Mouse (Mus musculus) retina, postnatal 1 day (tissue): ENCODE data around the gene Trip6.

Experiments
- DNase-seq: peaks from one replicate; pipeline ENCODE4 v3.0.0-alpha.2; 2012

Trip6 gene

DNA sequence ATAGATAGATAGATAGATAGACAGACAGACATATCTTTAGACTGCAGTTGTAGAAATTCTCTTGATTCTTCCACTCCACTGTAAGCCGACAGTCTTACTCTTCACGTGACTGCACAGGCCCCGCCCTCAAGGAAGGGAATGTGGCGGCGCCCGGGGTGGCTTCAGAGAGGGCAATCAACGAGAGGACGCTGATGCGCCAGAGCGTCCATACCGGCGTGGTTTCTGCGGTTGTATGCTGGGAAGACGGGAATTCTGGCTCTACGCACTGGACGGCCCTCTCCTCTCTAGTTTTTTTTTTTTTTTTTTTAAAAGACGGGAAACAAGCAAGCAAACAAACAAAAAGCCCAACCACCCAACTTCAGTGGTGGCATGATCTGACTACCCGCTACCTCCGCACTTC lies 24.1 kb upstream of the Trip6 start:
- DNase-seq = peak; percentile 95

DNA sequence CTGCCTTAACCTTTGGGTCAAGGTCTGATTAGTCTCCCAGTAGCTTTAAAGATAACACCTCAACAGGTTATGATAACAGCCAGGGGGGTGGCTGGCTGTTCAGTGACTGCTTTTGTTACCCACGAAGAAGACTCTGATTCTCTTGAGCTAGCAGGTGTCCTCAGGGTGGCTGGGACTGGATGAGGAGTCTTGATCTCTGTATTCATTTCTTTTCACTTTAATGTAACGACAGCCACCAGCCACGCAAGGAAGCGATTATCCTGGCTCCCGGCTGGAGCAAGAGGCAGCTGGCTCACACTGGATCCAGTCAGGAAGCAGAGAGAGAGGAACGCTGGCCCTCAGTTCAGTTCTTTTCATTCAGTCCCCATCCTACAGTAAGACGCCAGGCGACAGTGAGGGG lies 23.0 kb upstream of the Trip6 start:
- no peak for DNase-seq

DNA sequence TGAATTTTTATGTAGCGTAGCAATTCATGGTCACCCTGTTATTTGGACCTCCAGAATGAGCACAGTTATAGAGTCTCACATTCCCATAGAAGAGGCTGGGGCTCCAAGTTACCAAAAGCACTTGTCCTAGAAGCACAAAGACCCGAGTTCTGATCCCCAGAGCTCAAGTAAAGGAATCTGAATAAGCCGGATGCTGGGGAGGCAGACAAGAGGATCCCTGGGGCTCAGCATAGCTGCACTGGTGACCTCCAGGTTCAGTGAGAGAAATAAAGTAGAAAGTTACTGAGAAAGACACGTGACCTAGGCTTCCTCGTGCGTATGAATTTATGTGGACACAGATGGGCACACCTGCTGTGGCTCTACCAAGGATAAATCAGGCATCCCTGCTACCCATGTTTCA lies 20.9 kb upstream of the Trip6 start:
- DNase-seq = no peak

DNA sequence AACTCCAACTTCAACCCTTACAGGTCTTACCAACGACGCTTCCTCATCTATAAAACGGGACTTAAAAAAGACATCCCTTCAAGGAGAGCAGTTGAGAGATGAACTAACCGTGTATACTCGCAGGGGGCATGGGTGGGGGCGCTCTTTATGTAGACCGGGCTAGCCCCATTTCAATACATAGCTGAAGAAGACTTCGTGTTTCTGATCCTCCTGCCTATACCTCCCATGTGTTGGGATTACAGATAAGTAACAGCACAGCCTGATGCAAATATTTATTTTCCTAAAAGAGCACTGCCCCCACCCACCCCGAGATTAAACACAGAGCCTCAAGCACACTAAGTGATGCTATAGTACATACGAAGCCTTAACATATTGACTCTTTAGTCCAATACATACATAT lies 20.1 kb upstream of the Trip6 start:
- no peak for DNase-seq

DNA sequence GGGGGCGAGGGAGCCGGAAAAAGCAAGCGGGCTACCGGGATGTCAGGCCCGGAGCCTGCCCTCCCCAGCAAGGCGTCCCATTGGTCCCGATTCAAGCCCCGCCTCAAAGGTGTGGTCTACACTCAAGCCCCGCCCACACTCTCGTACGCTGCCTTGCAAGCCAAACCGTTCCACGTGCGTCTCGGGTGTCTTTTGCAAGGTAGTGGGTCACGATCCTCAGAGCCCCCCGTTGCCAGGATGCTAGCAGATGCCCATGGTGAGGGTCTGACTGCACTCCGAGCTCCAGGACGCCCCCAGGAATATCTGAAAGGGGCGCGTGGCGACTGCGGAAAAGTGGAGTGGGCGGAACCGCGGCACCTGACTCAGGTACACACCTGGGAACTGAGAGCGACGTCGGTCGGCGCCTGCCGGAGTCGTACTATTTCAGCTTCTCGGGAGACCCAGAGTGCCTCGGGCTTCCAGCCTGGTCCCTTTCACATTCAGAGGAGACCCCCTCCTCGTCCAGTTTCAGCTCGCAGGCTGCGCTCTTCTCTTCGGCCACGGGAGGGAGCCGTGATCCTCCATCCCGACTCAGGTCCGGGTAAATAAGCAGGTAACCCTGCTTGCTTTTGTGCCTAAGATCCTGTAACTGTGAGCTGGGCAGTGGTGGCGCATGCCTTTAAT lies 19.4 kb upstream of the Trip6 start, which contains the start of gene Slc12a9:
TSS of gene Slc12a9 (minus strand) at position 86 of the 663 bp plus-strand sequence.
- DNase-seq = peak; percentile 96

DNA sequence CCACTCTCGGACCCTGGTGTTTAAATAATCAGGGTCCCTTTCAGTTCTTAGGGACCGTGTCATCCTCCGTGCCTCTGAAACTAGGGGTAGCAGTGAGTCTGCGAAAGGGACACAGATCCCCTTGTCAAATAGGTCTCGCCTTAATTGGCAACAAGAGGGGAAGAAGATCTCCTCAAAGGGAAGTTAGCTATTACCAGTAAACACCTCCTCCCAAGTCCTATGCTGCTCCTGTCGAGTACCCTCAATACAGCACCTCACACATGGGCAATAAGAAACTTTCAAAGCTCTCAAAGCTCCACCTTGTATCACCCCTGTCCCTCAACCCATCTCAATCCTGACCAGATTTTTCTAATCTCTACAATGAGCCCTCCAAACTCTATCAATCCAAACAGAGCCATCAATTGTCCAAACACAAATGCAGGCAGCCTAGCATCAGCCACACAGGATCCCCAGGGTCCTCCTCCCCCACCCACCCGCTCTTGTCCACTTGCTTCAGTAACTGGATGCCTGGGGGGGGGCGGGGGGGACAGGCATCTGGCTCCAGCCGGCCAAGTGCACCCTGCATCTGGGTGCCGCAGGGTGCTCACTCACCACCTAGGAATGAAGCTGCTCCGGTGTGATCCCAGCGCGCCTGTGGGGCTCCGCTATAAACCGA lies 18.8 kb upstream of the Trip6 start:
- DNase-seq = no peak

DNA sequence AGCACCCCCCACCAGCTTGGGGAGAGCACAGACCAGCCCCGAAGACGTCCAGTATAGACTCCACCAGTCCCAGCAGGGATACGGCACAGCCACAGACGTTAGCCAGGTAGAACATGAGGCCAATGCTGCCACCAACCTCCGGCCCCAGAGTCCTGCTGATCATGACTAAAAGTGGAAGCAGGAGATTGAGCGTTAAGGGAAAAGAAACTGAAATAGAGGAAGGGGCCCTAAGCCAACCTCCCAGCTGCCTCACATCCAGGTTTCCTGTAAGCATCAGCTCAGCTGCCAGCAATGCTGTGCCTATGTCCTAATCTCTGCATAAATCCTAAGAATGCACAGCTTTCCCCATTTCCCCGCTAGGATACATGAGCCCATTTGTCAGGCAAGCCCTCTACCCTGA lies 16.7 kb upstream of the Trip6 start:
- DNase-seq = no peak

DNA sequence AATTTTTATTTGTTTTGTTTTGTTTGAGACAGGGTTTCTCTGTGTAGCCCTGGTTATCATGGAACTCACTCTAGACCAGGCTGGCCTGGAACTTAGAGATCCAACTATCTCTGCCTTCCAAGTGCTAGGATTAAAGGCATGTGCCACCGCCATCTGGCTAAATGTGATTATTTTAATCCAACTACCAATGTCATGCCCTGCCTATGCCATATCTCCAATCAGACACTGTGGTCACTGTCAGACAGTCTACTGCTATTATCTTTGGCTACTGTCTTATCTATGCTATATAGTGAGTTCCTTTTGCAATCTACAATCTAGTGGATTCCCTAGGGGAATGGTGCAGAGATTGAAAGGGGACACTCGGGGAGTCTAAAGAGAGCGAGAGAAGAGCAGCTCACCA lies 6.8 kb upstream of the Trip6 start:
- DNase-seq = no peak

DNA sequence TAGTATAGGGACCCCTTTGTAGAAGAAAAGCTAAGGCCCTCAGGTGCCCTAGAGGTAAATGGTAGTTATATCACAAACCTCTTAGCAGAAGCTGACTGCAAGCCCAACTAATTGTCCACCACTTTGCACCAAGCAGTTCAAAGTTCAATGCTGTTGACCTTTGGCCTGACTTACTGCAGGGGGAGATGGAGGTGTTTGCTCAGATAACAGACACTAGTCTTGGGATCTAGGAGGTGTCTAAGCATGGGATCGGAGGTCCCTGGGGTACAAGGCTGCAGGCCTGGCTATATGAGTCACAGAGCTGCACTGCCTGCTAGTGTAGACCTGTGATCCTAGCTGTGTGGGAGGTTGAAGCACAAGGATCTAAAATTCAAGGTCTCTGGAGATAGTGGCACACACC lies 4.4 kb upstream of the Trip6 start:
- no peak for DNase-seq

DNA sequence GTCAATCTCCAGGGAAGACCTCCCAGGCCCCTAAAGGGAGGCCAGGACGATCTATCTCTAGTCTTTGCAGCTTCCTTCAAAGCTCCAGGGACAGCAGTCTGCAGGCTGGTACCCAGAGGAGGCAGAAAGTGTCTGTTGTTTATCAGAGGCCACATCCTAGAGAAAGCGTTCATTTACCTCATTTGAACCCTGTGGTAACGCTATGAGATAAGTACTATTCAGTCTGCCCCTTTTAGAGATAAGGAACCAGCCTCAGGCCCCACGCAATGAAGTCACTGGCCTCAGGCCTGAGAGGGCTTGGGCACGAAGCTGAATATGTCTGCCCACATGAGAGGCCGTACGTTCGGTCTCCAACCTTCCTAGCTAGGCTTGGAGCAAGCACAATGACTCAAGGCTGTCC lies 3.2 kb upstream of the Trip6 start:
- DNase-seq = no peak

DNA sequence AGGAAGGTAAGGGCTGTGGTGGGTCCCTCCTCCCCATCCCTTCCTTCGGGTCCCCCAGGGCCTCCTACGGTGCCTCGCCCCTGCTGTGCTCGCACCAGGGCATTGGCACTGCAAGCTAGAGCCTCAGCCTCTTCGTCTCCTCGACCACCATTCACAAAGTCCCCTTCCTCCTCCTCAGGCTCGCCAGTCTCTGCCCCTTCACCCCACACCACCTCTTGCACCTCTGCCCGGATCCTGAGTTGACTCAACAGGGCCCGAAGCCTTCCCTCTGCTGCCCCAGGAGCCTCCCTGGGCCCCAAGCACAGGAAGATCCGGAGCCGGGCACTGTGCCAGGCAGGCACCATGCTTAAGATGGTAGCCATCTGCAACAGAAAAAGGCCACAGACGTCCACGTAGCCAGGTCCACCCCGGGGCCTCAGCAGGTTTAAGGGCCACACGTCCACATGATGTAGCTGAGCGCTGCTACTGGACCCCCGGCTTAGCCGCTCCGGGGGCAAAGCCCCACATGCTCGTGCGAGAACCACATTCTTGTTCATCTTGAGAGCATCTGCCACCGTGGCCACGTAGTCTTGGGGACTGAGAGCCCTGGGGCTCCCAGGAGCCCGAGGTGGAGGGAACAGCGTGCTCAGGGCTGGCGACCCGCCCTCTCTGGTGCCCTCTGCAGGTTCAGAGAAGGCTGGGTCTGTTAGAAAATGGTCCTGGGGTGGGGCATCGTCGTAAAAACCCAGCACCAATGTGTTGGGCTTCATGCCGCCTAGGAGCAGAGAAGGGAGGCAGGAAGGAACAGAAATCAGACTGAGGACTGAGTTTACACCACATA lies 1.1 kb upstream of the Trip6 start:
- peak; percentile 56 for DNase-seq

DNA sequence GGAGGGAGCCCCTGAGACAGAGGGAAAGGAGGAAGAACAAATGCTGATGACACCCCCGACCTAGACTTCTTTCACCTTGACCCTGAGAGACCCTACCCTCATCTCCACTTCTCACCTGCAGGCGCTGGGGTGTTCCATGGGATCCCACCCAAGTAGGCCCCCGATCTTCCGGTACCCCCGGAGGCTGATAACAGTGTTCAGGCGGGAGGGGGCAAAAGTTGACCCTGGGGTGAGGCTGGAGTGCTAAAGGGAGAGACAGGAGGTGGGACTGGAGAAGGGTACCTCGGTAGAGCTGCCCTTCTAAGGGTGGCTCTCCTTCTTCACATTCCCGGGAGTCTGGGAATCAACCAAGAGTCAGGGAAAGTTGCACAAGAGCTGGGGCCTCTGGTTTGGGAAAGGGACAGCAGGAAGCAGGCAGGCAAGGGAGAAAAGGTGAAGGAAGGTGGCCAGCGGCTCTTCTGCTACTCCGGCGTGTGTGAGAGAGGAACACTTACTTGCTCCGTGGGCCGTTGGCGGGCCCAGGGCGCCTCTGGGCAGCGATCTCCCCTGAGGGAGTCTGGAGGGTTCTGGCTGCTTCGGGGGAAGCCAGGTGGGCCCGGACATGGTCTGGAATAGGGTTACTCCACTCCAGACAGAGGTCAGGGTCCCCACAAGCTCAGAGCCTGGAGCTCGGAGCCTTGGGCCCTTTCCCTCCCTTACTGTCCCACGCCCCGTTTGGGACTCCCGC lies 575 bp downstream of the Trip6 start:
- DNase-seq = no peak

DNA sequence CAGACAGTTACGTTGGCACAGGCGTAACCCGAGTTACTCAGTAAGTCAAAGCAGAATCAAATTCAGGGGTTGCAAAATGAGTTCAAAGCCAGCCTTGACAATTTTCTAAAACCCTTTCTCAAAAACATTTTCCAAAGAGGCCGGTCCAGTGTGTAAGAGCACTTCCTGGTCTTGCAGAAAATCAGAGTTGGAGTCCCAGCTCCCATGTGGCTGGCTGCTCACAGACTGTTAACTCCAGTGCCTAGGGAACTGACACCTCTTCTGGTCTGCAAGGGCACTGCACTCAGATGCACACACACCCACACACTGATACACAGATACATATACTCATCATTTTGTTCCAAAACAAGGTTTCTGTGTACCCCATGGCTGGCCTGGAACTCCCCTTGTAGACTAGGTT lies 5.8 kb downstream of the Trip6 start:
- DNase-seq = no peak

DNA sequence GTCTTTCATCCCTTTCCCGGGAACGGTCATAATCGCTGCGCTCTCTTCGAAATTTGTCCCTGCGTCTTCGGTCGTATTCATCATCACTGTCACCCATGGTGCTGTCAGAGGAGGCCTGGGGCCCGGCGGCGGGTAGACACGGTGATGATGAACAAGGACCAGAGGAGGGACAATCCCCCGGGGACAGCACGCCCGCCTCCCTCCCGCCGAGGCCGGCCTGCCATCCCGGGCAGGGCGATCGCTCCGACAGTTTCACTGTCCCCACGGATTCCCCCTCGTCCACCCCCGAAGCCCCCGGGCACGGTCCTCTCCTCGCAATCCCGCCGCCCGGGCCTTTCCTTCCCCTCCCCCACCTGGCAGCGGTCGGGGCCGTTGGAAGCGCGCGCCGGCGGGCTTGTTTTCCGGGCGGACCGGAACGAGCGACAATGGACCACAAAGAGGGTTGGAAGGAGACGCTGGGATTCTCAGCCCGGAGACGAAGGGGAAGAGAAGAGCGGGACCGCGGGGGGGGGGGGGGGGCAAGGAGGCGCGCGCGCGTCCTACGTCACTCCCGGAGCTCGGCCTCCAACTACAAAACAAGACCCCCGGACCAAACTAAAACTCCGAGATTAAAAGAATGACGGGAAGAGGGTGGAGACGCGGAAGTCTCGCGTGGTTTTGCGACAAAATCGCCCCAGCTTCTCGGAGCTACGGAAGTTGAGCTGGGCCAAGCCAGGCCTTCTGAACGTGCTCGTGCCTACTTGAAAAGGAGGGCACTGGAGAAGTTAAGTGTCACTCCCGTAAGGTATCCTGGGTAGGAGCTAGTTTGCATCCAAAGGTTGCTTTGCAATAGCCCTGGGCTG lies 6.9 kb downstream of the Trip6 start, which contains the start of gene Srrt:
TSS of gene Srrt (minus strand) at position 604 of the 842 bp plus-strand sequence.
- DNase-seq = peak; percentile 98

DNA sequence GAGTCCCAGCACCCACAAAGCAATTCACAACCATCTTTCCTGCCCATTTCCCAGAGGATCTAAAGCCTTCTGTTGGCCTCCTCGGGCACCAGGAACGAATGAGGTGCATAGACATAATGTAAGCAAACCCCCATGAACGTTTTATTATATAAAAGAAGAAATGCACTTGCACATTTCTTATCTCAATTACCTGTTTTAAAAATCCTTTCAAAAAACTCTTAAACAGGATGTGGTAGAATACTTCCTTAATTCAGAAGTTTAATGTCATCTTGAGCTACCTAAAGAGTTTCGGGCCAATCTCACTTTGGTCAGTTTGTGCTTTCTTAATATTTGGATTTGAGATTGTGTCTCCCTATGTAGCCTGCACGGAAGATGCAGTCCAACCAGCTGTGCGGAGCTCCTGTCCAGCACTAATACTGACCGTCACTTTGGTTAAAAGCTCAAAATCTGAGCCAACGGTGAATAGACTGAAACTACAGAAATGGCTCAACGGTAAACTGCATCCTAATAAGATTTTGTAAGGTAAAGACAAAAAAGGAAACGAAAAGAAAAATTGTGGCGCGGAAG lies 7.7 kb downstream of the Trip6 start:
- DNase-seq = peak; percentile 13

DNA sequence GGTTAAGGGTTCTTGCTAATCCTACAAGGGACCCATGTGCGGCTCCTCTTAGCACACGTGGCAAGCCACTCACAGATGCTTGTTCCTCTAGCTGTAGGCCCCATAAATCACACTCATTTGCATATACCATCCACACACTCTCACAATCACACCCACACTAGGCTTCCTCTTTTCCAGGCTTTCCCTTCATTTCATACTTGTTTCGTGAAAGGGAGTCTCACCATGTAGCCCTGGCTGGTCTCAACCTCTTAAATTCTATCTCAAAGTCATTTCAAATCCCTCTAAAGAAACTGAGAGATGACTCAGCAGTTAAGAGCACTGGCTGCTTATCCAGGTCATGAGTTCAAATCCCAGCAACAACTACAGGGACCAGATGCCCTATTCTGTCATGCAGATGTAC lies 8.4 kb downstream of the Trip6 start:
- no peak for DNase-seq

DNA sequence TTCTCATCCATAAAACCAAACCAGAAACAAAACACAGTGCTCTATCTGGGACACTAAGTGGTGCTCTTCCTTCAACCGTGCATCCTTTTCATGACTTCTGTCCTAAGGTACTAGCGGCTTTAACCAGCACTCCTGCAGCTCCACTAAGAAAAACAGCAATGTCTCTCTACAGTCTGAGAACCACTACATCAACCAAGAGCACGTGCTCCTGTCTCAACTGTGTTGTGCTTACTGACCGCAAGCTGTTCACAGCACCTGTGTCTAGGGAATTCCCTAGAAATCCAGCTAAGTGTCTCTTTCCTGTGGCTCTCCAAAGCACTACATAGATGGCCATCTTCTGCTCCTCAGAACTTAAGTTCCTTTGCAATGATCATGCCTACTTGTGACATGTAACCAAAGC lies 9.4 kb downstream of the Trip6 start:
- DNase-seq = no peak

DNA sequence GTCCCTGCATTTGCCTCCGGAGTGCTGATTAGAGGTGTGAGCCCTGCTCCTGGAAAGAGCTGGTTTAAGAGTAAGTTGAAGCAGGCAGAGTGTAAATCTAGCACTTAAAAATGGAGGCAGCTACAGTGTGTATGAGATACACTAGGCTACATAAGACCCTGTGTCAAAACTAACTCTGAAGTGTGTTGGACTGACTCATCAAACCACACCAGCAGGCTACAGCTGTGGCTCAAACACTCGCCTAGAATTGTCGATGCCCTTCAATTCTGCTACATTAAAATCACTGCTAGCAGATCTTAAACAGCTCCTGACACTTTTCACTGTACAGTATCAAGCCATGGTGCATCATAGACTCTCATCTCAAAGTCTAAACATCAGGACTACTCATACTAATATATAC lies 10.0 kb downstream of the Trip6 start:
- DNase-seq = no peak

DNA sequence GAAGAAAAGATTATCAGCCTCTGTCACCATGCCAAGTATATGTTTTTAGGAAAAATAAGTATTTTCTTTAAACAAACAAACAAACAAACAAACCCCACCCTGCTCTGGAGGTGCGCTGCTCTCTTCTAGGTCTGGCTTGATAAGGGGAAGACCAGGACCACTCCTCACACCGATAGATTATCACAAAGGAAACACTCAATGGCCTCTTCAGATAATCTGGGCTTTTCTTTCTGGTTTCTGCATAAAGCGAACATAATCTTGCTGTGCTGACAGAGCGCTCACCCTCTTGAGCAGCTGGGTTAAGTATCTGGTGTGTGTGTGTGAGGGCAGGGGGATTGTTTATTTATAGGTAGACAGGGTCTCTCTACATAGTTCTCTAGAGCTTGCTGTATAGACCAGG lies 10.6 kb downstream of the Trip6 start:
- no peak for DNase-seq

DNA sequence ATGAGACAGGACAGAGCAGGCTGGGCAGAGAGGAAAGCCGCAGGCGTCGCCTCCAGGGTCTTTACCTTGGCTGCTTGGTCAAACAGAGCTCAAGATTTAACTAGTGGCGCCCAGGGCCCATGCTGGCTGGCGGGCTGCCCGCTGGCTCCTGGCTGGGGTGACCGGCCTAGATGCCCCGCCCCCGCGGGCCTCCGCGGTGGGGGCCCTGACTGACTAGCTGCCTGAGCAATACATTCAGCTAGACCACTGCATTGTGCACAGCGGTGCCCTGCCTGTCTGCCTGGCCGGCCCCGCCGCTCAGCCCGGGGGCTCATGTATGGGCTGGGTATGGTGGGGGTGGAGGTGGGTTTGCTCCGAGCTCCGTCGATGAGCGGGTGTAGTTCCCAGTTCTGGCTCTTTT lies 13.0 kb downstream of the Trip6 start:
- no peak for DNase-seq

DNA sequence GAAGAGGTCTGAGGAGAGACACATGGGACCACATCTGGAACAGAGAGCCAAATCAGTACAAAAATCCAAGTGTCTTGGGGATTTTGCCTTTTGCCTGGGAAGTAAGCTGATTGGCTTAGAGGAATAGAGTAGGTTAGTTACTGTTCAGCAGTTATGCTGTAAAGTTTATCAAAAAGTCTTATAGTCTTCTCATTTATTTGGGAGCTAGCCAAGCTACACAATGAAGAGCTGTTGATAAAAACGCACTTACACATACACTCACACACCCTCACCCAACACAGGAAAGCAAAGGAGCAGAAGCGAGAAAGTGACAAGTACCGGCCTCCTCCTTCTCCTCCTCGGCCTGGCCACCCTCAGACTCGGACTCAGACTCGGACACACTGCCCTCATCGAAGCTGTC lies 15.0 kb downstream of the Trip6 start:
- DNase-seq = no peak

DNA sequence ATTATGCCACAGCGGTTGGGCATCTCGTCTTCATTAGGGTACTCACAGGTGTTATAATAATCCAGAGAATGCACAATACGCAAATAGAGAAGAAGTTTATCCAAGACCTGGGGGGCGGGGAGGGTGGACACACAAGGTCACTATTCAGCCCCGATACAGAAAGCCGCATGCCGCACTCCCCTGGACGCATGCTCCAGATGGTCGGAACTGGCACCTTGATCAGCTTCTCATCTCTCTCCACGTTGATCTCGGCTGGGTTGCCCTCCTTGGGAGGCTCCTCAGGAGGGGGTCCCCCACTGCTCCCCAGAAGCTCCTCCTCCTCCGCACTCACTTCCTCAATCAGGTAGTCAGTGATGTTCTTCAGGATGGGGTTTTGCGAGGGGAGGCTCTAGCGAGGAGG lies 17.1 kb downstream of the Trip6 start:
- no peak for DNase-seq
